Mouse (Mus musculus) heart, postnatal 14 days (tissue): Measurements from ENCODE around the gene Zfand3. TPM values are rescaled to one million over a fixed set of nuclear protein-coding genes. Genes with fewer than 3 reads are reported as not detected.
A peak's percentile ranks its signal among the peaks of the same experiment; 100 is the strongest.

Experiments
- DNase-seq, 2 experiments: peaks; one replicate each; pipeline ENCODE4 v3.0.0; 2021 to 2022
- intact Hi-C: fragments of 180-260 bp; cut with DNase I; formaldehyde crosslinking; loops from one replicate; pipeline ENCODE4 v1.15.1; 2025
- total RNA-seq, 2 experiments: library from RNA; stranded (reverse); gene quantifications; 2 replicates each; pipeline ENCODE4 v1.2.3; 2021

Gene Zfand3
- total RNA-seq, 2 experiments from 2014 or later: 118 to 128 TPM

DNA sequence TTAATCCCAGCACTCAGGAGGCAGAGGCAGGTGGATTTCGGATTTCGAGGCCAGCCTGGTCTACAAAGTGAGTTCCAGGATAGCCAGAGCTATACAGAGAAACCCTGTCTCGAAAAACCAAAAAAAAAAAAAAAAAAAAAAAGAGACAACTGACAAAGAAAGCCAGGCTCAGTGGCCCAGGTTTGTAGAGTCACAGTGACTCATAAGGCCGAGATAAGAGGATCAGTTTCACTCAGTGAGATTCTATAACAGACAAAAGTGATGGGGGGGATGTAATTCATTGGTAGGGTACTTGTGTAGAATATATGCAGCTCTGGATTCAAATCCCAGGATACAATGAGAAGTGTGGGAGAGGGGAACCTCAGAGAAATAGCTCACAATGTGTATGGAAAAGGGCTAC, 10.1 kb upstream of the Zfand3 start:
- intact Hi-C loops: no loop called here
- no peak for DNase-seq

DNA sequence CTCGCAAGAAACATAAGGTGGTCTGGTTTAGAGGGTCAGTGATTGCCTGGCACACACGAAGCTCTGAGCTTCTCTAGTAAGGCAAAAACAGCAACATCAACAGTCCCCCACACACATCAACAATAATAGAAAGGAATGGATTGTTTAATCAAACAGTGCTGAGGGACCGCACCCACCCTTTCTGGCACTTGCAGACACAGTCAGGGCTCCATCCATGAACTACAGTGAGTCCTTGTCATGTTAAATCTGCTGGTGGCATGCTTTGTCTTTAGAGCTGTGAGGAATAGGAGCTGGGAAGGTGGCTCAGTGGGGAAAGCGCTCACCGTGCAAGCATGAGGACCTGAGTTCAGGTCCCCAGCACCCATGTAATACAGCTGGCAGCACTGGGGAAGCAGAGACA, 8.5 kb upstream of the Zfand3 start:
- DNase-seq: no peak

DNA sequence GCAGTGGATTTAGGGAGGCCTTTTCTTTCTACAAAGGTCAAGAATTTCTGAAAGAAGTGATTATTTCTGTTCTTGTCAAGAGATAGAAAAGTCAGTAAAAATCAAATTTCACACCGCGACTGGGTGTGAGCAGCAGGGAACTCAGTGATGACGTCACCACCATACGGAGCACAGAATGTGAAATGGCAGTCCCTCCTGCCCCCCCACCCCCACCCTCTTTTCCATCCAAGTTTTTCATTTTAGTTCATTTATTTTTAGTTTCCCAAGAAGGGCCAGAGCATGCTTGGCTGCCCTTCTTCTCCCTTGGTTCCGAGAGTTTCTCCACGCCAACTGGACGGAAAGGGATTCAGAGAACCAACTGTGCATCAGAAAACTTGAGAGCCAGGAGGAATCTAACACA, 6.8 kb upstream of the Zfand3 start:
- intact Hi-C loops: no loop called here
- DNase-seq: no peak

More for the DNA sequence above, 8.5 kb upstream of the Zfand3 start:
- intact Hi-C loops: no loop called here

DNA sequence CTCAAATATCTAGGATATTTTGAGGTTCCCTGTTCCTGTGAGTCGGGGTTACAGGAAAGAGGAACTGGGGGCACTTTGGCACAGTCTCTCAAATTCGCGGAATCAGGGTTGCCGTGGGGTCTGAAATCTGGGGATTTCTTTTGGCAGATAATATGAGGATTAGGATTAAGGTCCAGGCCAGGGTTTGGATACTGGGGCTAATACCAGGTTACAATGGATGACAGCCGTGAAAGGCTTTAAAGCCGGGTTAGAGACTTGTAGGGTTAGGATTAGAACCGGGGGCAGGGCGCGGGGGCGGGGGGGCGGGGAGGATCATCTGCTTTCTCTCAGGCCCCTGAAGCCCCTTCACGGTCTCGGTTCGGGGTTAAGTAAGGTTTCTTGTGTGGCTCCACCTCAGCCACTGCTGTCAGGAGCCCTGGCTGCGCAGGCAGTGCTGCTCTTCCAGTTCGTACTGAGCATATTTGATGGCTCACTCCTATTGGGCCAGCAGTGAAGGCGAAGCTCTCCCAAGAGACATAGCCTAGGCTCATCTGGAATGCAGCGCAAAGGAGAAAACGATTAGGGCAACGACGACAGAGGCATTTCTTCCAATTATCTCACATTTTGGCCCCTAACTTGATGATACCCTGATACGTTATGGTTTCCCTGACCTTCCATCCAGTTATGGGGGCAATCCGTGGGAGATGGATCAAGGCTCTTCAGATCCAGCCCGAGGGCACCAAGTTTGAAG, 5.8 kb upstream of the Zfand3 start:
- intact Hi-C loops: no loop called here
- DNase-seq: no peak

DNA sequence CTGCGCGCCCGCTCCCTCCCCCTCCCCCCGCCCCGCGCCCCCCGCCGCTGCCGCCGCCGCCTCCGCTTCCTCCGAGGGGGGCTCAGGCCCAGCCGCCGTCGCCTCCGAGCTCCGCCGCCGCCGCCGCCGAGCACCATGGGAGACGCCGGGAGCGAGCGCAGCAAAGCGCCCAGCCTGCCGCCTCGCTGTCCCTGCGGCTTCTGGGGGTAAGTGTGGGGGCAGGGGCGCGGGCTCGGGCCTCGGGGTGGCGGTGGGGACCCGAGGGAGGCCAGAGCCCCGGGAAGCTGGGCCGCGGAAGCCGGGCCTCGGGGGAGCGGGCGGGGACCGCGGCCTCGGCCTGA, 540 bp downstream of the Zfand3 start:
- intact Hi-C loops: no loop called here
- no peak for DNase-seq

DNA sequence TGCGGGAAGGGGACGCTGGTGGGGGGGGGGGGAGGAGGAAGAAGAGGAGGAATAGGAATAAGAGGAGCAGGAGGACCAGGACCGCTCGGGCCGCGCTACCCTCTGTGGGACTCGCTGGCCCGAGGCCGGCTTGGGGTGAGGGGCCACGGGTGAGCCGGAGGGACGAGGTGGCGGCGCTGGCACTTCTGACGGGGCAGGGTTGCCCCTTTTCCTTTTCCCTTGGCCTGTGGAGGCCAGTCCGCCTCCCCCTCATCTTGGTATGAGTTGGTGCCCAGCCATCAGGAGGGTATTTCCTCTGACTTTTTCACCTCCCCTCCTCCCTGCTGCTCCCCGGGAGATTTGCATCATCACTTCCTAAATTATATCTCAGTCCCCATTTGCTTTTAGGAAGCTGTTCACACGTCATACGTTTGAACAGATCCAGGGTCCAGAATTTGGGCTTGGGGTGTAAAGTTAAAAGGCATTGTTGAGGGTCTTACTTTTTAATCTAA, 963 bp downstream of the Zfand3 start:
- peak; percentile 43 to 48 for DNase-seq
- intact Hi-C loops: no loop called here

DNA sequence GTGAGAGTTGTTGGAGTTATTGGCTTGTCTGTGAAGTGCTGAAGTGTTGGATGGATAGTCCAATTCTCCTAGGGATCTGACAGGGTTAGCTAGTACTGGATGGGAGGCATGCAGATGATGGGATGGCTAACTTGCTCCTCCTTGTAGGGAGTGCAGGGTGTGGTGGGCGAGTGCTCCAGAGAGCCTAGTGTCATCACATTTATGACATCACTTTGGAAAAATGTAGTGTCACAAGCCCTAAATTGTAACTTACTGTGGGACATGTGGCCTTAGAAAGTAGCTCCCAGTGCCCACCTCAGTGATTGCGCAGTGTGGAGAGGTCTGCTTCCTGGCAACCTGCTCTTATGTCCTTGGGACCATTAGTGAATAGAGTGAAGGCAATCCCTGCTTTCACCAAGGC, 2.3 kb downstream of the Zfand3 start:
- no peak for DNase-seq

DNA sequence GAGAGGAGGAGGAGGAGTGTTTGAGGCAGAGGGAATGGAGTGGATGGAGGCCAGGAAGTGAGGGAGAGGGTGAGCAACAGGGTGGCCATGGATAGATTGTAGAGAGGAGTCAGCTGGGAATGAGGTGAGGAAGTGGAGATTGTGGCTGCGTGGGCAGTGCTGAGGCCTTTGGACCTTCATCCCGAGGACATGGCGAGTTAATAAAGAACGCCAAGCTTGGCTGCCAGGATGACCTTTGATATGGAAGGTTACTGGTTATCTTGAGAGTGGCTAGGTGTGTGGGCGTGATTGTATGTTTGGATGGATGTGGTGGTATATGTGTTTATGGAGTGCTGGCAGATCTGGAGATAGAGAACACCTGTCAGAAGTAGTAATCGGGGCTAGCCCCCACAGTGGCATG, 3.4 kb downstream of the Zfand3 start:
- intact Hi-C loops: loop anchor here (2.0 kb wide), 1 partner anchor 17 kb away; no protein-coding TSS in a partner anchor

More for the DNA sequence above, 2.3 kb downstream of the Zfand3 start:
- intact Hi-C loops: loop anchor here (2.0 kb wide), 1 partner anchor 18 kb away; no protein-coding TSS in a partner anchor

DNA sequence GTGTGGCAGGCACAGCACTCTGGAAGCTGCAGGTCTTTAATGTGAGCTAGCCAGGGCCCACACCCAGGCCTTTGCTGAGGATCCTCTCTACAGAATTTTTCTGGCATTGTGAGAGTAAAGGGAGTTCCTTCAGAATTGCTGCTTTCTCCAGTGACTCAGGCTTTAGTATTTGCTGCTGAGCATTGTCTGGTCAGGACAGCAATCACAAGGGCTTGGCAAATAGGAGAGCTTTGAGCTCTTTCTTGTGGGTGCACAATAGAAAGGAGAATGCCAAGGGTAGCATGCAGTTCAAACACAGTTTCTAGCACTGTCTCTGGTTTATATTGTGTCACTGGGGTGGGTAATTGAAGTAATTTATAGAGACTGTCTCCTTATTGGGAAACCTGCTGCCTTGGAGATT, 3.9 kb downstream of the Zfand3 start:
- intact Hi-C loops: no loop called here
- no peak for DNase-seq

More for the DNA sequence above, 3.4 kb downstream of the Zfand3 start:
- DNase-seq: no peak

DNA sequence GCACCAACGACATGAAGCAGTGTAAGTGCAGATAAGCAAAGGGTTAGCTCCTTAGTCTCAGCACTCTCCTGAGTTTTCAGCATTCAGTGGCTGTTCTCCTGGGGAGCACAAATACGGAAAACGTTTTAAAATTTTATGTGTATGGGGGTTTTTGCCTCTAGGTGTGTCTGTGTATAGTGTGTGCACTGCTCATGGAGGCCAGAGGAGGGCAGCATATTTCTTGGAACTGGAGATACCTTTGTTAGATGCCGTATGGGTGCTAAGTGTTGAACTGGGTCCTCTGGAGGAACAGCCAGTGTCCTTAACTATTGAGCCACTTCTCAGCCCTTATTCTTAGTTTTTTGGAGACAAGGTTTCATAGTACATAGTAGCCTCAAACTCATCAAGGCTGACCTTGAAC, 10.1 kb downstream of the Zfand3 start:
- no peak for DNase-seq
- intact Hi-C loops: loop anchor here (5.0 kb wide), 1 partner anchor 93 kb away; no protein-coding TSS in a partner anchor

DNA sequence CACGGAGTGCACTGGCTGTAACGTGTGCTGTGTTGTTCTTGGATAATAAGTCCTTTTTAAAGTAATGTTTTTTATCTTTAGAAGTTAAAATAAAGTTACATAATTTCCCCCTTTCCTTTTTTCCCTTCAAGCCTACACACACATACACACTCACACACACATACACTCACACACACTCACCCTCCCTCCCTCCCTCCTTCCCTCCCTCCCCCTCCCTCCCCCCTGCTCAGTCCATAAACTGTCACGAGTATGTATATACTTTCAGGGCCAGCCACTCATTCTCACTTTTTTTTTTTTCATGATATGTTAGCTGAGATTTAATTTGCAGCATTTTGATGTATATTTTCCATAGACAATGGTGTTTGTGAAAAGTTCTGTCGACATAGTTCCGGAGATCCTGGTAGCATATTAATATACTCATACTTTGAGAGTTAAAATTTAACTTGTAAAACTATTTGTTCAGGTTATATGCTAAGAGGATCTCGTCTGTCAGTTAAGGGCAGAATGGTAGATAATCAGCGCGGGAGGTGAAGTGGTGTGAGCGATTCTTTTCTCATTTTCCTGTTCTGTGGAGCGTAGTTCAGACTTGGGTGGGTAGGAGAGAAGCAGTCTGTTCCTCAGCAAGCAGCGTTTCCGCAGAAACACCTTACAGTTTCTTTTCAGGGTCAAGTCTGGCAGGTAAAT, 14.5 kb downstream of the Zfand3 start:
- intact Hi-C loops: loop anchor here (5.0 kb wide), 1 partner anchor 88 kb away; no protein-coding TSS in a partner anchor
- DNase-seq: no peak

DNA sequence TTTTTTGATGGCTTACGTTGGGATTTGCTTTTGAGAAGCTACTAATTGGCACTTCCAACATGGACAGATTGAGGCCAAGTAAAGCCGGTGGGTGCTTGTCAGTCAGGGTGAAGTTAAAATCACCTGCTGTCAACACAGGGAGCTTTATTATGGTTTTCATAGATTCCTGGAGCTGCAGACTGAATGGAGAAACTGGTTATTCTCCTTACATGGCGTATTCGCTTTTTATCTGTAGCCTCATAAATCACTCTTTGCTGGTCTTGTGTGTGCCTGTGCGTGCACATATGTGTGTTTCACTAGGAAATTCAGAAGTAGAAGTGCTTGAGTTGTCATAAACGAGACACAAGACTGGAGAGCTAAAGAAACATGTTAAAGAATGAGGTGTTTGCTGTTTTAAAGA, 15.4 kb downstream of the Zfand3 start:
- intact Hi-C loops: loop anchor here (5.0 kb wide), 2 partner anchors 87 to 177 kb away; no protein-coding TSS in a partner anchor

DNA sequence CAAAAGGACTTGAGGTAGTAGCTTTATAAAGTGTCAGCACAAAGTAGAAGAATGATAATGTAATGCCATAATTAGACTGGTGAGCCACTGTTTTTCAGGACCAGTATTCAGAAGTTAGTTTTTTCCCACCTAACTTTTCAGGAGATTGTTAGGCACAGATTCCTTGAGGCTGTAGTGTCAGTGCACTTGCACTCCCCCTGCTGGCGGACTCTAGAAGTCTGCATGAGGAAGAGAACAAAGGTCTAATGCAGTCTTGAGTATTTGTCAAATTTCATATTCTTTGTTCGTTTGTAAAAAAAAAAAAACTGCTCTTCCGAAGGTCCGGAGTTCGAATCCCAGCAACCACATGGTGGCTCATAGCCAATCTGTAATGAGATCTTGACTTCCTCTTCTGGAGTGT, 20.1 kb downstream of the Zfand3 start:
- intact Hi-C loops: loop anchor here (2.0 to 5.0 kb wide), 3 partner anchors 18 to 173 kb away; no protein-coding TSS in a partner anchor
- DNase-seq: peak; percentile 81 to 87

More for the DNA sequence above, 15.4 kb downstream of the Zfand3 start:
- no peak for DNase-seq

DNA sequence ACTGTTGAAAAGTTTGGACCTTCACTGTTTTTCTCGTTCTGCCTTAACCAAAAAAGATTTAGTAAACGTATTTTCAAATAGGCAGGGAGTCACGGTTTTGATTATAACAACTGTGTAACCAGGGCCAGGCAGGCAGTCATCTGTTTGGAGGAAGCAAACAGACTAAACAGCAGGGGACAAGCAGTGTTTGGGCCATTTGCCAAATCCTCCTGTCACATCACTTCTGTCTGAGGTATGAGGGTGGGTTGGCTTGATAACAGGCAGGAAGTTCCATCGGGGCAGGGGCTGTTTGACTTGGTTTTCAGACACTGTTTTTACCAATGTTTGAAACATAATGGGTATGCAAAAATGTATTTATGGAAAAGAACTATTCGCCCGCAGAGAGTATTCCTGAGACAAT, 22.1 kb downstream of the Zfand3 start:
- DNase-seq: peak; percentile 33 to 43
- intact Hi-C loops: no loop called here

DNA sequence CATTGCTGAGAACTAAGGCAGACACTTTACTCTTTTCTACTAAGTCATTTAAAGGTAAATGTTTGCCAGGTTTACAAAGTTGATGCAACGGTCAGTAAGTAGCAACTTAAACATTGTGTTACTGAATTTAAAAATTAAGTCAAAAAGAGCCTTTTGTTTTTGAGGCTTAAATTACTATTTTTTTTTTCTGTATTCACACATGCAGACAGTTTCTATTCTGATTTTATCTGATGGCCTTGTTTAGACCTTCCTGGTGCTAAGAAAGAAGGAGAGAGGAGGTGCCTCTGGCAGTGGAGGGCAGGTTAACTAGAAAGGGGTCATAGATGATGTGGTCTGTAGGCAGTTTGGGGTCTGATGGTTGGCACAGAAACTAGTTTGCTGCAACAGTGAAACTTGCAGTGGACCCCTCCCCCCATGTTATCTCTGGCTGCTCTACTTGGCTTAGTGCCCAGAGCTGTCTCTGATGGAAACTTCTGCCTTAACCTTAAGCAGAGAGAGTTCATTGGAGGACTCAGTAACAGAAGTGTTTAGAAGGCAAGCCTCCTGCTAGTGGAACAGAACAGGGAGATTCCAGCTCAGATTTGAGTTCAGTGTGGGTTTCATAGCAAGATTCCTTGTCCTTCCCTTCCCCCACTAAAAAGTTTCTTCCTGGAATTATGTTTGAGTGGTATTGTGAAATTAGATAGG, 23.0 kb downstream of the Zfand3 start:
- DNase-seq: peak; percentile 46 to 72
- intact Hi-C loops: no loop called here

DNA sequence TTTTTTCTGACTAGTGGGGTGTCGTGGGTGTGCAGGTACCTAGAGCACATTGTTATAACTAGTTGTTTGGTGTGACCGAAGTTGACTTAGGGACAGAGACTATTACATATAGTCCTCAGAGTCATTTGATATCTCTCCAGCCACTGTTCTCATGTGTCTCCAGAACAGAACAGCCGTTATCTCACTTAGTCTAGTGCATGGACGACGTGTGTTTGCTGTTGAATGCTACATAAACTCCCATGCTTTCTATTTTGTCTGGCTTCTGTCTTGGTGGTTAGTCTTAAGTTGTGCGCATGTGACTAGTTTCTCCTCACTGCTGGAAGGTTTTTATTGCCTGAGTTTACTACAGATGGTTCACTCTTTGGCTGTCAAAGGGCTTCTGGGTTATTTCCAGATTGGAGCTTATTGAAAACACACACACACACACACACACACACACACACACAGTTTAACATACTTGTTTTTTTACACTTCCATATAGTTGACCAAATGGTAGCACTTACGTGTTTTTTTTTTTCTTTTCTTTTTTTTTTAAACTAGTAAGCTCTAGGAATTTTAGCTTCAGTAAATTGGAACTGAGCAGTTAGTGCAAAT, 25.2 kb downstream of the Zfand3 start:
- intact Hi-C loops: no loop called here
- no peak for DNase-seq

DNA sequence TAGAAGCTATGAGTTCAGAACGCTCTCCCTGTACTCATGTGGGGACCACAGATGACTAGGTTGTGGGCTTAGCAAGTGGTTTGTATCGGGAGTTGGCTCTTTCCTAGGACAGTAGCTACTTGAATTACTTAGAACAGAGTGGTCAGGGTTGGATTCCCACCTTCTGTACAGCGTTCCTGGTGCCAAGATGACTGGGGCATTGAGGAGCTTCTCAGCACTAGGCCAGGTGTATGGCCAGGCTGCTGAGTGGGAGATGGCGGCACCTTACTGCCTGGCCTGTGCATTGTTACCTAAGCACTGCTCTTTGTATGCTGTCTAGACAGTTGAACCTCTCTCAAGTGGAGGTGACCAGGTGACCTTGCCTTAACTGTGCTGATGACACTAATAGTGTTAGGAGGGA, 28.3 kb downstream of the Zfand3 start:
- no peak for DNase-seq
- intact Hi-C loops: no loop called here

DNA sequence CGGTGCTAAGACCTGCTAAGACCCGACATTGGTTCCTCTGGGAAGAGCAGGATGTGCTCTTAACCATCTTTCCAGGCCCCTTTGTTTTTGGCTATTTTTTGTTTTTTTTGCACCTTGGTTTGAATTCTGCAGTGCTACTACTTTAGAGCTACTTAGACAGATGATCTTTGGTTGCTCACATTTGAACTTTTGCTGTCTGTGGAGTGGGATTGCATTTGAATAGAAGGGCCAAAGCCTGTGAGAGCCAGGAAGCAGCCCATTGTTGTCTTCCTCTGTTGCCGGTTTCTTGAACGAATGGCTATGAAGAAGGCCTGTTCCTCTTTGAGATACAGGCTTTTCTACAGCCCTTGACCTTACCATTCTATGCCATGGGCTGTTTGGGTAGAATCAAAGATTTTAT, 29.5 kb downstream of the Zfand3 start:
- DNase-seq: no peak
- intact Hi-C loops: no loop called here

DNA sequence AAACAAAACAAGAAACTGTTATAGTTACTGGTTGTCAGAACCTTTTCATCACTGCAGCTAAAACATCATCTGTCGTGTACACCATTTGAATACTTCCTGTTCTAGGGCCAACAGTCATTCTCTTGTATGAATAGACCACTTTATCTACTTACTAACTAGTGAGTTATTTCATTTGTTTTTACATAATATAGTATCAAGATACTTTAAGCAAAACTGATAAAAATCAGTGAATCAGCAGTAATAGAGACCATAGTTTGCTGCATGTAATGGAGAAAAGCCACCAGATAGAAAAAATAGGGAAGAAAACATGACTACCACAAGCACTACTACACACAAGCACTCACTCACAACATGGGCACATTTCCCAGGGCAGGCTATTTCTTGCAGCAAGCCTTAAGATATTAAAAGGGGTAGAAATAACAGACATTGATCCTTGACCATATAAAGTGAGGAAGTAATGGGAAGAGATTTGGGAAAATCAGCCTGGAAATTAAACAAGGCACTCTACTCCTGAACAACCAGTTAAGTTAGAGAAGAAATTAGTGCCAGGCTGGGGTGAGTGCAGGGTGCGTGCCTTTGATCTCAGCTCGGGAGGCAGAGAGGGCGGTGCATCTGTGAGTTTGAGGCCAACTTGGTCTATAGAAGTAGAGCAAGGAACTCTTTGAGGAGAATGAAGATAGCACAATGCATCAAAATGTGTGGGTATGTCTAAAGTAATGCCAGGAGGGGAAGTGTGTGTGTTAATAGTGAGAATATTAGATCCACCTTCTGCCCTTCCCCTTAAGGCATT, 30.9 kb downstream of the Zfand3 start:
- DNase-seq: no peak
- intact Hi-C loops: no loop called here
